Mouse (Mus musculus) embryonic facial prominence, embryonic 14.5 days (tissue): Measurements from ENCODE around the gene Prl6a1. TPM values are rescaled to one million over a fixed set of nuclear protein-coding genes. Genes with fewer than 3 reads are reported as not detected.

Experiments
- ATAC-seq: fragments of 200-750 bp; cut with Nextera tagmentation; 2 replicates; pipeline ENCODE4 v1.8.0; 2017; ENCODE audit warnings: low read depth, moderate number of reproducible peaks, moderate TSS enrichment
- DNase-seq: peaks from one replicate; pipeline ENCODE4 v3.0.0-alpha.2; 2015; ENCODE audit warnings: low spot score
- H3K27ac ChIP-seq: fragments of 300-500 bp; sonication (generic); replicated peaks from 2 replicates; pipeline ENCODE4 v1.5.1; 2014; ENCODE audit warnings: low read depth, mild to moderate bottlenecking, low read length, moderate library complexity
- H3K27me3 ChIP-seq: fragments of 300-500 bp; sonication (generic); replicated peaks from 2 replicates; pipeline ENCODE4 v1.6.1; 2014; ENCODE audit warnings: low read length; ENCODE audit not compliant: control insufficient read depth, insufficient read depth
- H3K36me3 ChIP-seq: fragments of 300-500 bp; sonication (generic); 2 replicates; pipeline ENCODE4 v1.6.1; 2014; ENCODE audit warnings: low read length, mixed read lengths; ENCODE audit not compliant: control insufficient read depth, insufficient read depth
- H3K4me1 ChIP-seq: fragments of 300-500 bp; sonication (generic); 2 replicates; pipeline ENCODE4 v1.6.1; 2014; ENCODE audit warnings: antibody characterized with exemption, low read length; ENCODE audit not compliant: control insufficient read depth, insufficient read depth
- H3K4me2 ChIP-seq: fragments of 300-500 bp; sonication (generic); 2 replicates; pipeline ENCODE4 v1.6.1; 2014; ENCODE audit warnings: low read depth, mild to moderate bottlenecking, low read length, moderate library complexity, mixed read lengths
- H3K4me3 ChIP-seq: fragments of 300-500 bp; sonication (generic); 2 replicates; pipeline ENCODE4 v1.5.1; 2014; ENCODE audit warnings: low read depth, mild to moderate bottlenecking, low read length
- H3K9ac ChIP-seq: fragments of 300-500 bp; sonication (generic); 2 replicates; pipeline ENCODE4 v1.6.1; 2014; ENCODE audit warnings: low read depth, mild to moderate bottlenecking, low read length, moderate library complexity, mixed read lengths
- H3K9me3 ChIP-seq: fragments of 300-500 bp; sonication (generic); 2 replicates; pipeline ENCODE4 v1.6.1; 2016; ENCODE audit warnings: low read length; ENCODE audit not compliant: control insufficient read depth
- WGBS: fragments of 180-500 bp; shearing (Covaris S2); extraction: QIAGEN DNeasy Blood & Tissue Kit; methylation state at CpG from one replicate; pipeline ENCODE4 v1.1.7; 2014; 5-methylcytosine and 5-hydroxymethylcytosine counted together
- polyA plus RNA-seq: library from polyadenylated mRNA; unstranded; fragments of >200 nt; fragmentation: Nextera tagmentation; extraction: Ambion mirVana; gene quantifications from 2 replicates; pipeline ENCODE4 v1.2.1, GENCODE M21; 2014

Gene Prl6a1
- not detected in 2 replicates for polyA plus RNA-seq

DNA sequence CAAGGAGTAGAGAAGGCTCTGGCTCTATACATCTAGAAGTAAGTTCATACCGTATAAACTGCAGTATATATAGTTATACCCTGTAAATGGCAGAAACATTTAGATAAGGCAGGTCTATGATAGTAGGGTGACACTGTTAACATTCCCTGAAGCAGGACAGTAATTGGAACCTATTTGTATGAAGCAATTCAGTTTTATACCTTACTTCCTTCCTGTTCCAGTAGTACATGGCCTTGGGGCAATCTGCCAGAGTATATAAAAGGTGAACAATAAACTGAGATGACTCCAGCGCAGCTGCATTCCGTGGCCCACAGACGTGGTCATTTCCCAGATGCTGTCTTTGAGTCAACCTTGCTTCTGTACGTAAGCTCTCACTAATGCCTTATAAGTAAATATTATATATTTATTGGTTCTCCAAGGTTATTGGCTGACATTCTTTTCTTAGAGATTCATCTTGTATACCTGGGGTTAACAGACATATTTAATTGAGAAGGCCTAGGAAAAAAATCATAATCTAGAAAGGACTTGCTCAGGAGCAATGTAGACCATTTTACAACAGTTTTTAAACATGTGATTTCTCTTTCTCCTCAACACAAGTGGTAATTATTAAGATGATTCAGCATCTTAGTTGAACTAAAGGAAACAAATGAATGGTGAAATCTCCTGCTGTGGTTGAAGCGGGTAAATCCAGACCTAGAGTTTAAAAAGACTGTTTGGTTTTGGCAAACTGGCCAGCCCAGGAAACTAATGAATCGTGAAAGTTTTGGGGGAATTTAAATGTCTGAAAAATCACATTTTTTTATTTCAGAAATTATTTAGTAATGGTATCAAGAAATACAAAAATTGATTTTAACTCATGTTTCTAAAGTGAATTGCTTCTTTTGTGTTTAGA lies at the start of gene Prl6a1:
Gene Prl6a1 (plus strand): TSS at position 294 of the 892 bp plus-strand sequence.
- H3K9me3 ChIP-seq: no peaks in the 10 kb centered on the region
- no peaks in the 10 kb centered on the region for H3K36me3 ChIP-seq
- no peaks in the 10 kb centered on the region for H3K27me3 ChIP-seq
- H3K27ac ChIP-seq: no peak within 1 kb of the TSS
- WGBS: 73% methylated on average over 7 of the region's 7 CpGs
- no peaks in the 10 kb centered on the region for H3K4me1 ChIP-seq
- H3K4me3 ChIP-seq: no peak within 1 kb of the TSS
- no peak for ATAC-seq
- H3K4me2 ChIP-seq: no peak within 1 kb of the TSS
- no peak for DNase-seq
- H3K9ac ChIP-seq: no peak within 1 kb of the TSS

GRCm38 (mm10) chr13:27334989-27335388 lies 22.6 kb downstream of the Prl6a1 start:
- DNase-seq: no peak
- Histone ChIP-seq H3K9me3 (no peaks in the 10 kb centered on the region), H3K4me1 (no peaks in the 10 kb centered on the region), H3K4me3 (no peak overlapping the region), H3K27me3 (no peaks in the 10 kb centered on the region), H3K27ac (no peak overlapping the region), H3K4me2 (no peak overlapping the region), H3K36me3 (no peaks in the 10 kb centered on the region), H3K9ac (no peak overlapping the region)
- no peak for ATAC-seq
- 85% methylated on average over 1 of the region's 1 CpGs for WGBS

DNA sequence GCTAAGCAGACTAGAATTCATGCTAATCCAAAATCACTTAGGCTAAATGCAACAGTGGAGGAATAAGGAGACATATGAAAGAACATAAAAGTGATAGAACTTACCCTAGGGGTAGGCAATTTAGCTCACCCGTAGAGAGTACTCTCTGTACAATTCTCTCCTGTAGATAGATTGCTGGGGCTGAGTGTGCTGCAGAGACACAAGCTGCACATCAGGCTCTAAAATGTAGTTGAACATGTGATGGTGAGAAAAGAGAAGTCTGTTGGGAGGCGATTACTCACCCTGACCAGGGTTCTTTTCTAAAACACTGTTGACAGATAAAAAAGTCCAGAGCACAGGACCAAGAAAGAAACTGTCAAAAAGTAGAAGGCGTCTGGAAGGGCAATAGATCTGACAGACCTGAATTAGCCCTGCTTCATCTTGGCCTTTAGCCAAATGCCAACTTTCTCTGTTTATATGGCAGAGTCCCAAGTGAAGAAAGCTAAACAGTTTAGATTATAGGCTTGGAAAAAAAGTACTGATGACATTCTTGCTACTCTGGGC lies 30.4 kb downstream of the Prl6a1 start:
- no peaks in the 10 kb centered on the region for H3K9me3 ChIP-seq

DNA sequence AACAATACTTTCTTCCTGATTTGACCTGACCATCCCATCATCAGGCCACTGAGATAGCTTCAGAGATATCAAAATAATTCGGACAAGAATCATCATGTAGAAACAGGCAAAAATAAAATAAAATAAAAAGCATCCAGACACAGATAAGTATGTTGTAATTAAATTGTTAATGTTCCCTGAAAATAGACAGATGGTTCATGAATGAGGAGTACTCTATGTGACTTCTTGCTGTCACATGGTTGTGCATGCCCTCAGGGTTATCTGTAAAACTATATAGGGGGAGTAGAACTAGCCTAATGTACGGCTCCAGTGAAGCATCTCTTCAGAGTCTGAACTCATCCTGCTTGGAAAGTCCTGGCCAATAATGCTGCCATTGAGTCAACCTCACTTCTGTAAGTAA lies 32.9 kb downstream of the Prl6a1 start, which contains the start of gene Prl8a2:
Gene Prl8a2 (plus strand): TSS at position 301 of the 400 bp plus-strand sequence.
- no peak for ATAC-seq
- Histone ChIP-seq H3K4me3 (no peak within 1 kb of the TSS), H3K9ac (no peak within 1 kb of the TSS), H3K4me1 (no peaks in the 10 kb centered on the region), H3K27ac (no peak within 1 kb of the TSS), H3K27me3 (no peaks in the 10 kb centered on the region), H3K36me3 (no peaks in the 10 kb centered on the region), H3K4me2 (no peak within 1 kb of the TSS), H3K9me3 (no peaks in the 10 kb centered on the region)
- WGBS: 68% methylated on average over 2 of the region's 2 CpGs
- no peak for DNase-seq

More for the DNA sequence above, 30.4 kb downstream of the Prl6a1 start:
- H3K27ac ChIP-seq: no peak overlapping the region
- 54% methylated on average over 3 of the region's 3 CpGs for WGBS
- H3K4me3 ChIP-seq: no peak overlapping the region
- no peak overlapping the region for H3K9ac ChIP-seq
- H3K4me1 ChIP-seq: no peaks in the 10 kb centered on the region
- H3K36me3 ChIP-seq: no peaks in the 10 kb centered on the region
- ATAC-seq: no peak
- DNase-seq: peak; percentile 14
- no peak overlapping the region for H3K4me2 ChIP-seq
- no peaks in the 10 kb centered on the region for H3K27me3 ChIP-seq

Other genes starting within 250 kb of the Prl6a1 start
- gene Prl3d1, start 218.4 kb upstream of the Prl6a1 start, polyA plus RNA-seq: not detected in 2 replicates
- not detected in 2 replicates for gene Prl3d2, start 190.9 kb upstream of the Prl6a1 start, polyA plus RNA-seq
- not detected in 2 replicates for gene Prl3d3, start 155.8 kb upstream of the Prl6a1 start, polyA plus RNA-seq
- not detected in 2 replicates for gene Prl3c1, start 116.0 kb upstream of the Prl6a1 start, polyA plus RNA-seq
- gene Prl3b1, start 70.8 kb upstream of the Prl6a1 start, polyA plus RNA-seq: not detected in 2 replicates
- gene Prl3a1, start 53.2 kb upstream of the Prl6a1 start, polyA plus RNA-seq: not detected in 2 replicates
- gene Prl8a2, start 33.0 kb downstream of the Prl6a1 start, polyA plus RNA-seq: not detected in 2 replicates
- not detected in 2 replicates for gene Prl2b1, start 78.2 kb downstream of the Prl6a1 start, polyA plus RNA-seq
- not detected in 2 replicates for gene Prl8a6, start 126.1 kb downstream of the Prl6a1 start, polyA plus RNA-seq
- not detected in 2 replicates for gene Prl8a8, start 200.6 kb downstream of the Prl6a1 start, polyA plus RNA-seq